Mouse (Mus musculus) subcutaneous adipose tissue, adult 2 months (tissue): ENCODE results near the gene Sdk1. TPM values are rescaled to one million over a fixed set of nuclear protein-coding genes. Genes with fewer than 3 reads are reported as not detected.

ENCODE experiments used
- polyA plus RNA-seq: library from polyadenylated mRNA; depleted of rRNA; stranded (reverse); fragments of >200 nt; gene quantifications from 2 replicates; pipeline ENCODE4 v1.2.3, GENCODE M21; 2012; ENCODE audit warnings: low replicate concordance; rRNA removed

Gene Sdk1
- 4.7 and 7.9 TPM in 2 replicates for polyA plus RNA-seq

DNA sequence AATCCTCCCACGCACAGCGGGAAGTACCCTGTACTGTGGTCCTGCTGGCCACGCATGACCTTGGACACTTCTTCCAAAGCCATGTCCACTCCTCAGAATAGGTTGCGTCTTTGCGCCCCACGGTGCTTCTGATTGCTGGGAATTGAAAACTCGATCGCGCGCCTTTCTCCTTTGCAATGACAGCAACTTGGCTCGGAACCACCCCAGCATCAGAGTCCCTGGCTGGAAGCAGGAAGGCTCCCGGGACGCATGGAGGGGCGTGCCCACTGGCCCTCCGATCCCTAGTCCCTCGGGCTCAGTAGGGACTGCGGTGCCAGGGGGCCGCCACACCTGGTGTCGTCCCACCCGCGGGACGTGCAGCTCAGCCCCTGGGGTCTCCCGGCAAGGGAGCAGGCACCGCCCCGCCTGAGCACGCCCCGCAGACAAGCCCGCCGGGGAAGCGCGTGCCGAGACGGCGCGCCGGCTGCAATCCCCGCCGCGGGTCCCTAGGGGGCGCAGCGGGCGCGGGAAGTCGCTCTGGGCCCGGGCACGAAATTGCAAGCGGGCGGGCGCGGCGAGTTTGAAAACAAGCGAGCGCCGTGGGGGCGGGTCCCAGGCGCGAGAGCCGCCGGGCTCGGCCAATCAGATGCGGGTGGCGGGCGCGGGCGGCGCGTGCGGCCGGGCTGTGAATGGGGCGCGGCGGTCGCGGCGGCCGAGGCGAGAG is at the start of gene Sdk1:
Sdk1 (plus strand) TSS at position 650 of the 703 bp plus-strand sequence.

Other genes starting within 250 kb of the Sdk1 start
- gene Card11, start 240.9 kb upstream of the Sdk1 start, polyA plus RNA-seq, result 1.2 and 5.8 TPM in 2 replicates